Mouse (Mus musculus) splenic B cell, adult 2 months (primary cell): Measurements from ENCODE around the gene CN725425.

Experiments
- DNase-seq: peaks from one replicate; pipeline ENCODE4 v3.0.0-alpha.2; 2011; ENCODE audit warnings: low read depth, low spot score
- H3K27me3 ChIP-seq: 2 replicates; pipeline ENCODE4 v1.6.1; 2012; ENCODE audit warnings: mild to moderate bottlenecking, low read length, moderate library complexity, mixed read lengths; ENCODE audit not compliant: control insufficient read depth, poor library complexity, insufficient read depth, severe bottlenecking
- H3K36me3 ChIP-seq: 2 replicates; pipeline ENCODE4 v1.6.1; 2012; ENCODE audit warnings: mild to moderate bottlenecking, low read length, moderate library complexity, mixed read lengths; ENCODE audit not compliant: control insufficient read depth, poor library complexity, insufficient read depth, severe bottlenecking

CN725425 gene

DNA sequence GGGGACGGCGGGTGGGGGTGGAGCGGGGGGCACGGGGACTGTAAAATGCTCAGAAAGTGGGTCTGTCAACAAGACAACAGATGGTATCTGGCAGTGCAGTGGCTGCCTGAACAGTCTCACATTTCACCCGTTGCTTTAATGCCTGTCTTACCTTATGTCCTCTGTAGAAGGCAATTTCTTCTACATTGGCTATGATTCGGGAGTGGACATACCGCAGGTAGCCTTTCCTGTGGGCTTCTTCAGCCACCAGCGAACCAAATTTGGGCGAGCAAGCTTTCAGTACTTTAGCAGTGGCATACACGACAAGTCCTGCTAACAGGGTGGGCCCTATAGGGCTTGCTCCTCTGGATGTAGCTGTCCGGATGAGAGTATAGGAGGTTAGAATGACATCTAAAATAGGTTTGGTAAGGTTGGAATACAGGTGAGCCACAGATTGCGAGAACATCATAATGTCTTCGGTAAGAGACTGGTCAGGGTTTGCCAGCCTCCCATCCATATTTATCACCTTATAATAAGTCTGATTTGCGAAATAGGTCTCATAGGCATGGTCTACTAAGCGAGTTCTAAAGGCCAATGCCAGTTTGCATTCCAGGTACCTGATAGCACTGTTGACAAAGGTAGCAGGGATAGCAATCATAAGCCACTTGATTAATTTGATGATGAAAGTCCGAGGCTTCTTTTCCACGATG, 8.6 kb upstream of the CN725425 start:
- no peaks in the 10 kb centered on the region for H3K36me3 ChIP-seq
- DNase-seq = no peak
- no peaks in the 10 kb centered on the region for H3K27me3 ChIP-seq

DNA sequence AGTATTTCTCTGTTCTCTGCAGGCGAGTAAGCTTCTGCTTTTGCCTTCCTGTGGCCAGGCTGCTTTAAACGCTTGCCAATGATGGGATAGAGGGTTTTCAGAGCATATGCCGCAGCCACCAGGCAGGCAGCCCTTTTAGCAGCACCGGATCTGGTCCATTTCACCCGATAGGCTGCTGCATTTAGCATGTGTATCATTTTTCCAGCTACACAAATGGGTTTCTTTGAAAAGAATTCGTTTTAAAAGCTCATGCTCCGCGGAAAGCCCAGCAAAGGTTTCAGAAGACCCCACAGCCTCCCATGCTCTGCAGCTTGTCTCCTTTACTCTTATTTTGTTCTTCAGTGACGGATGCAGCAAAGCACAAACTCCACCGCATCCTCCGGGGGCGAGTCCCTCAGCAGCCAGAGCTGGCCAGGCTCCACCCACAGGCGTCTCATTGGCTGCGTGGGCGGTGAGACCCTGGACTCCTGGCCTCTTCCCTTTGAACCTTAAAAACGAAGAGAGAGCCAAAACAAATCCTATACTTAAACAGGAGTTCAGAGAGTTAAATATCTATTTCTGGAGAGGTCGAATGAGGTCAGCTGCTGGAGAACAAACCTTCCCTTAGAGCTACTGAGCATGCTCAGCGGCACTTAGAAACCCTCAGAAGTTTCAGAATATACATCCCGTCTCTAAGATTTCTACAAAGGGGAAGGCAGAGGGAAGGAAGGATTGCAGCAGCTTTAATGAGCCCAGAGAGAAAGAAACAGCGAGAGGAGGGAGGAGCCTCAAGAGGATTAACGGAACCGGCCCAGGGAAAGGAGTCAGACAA, 7.7 kb upstream of the CN725425 start, which contains the start of gene Abcd2:
Abcd2 (minus strand) TSS at position 388 of the 811 bp plus-strand sequence.
- DNase-seq = peak; percentile 2
- H3K36me3 ChIP-seq = no peaks in the 10 kb centered on the region
- H3K27me3 ChIP-seq = no peaks in the 10 kb centered on the region

DNA sequence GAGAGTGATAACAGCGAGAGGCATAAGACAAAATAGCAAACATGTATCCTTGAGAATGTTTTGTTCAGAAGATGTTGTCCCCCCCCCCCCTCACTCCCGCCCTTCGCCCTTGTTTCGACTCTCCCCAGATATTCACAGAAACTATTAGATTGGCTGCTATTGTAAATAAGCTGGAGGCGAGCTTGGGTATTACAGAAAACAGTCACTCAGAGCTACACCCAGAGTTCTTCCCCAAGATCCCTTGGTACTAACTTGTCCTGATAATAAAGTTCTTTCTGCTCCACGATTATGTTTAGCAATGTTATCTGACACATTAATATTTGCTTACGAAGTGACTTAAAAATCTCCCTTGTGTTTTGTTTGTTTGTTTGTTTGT, 7.1 kb upstream of the CN725425 start:
- DNase-seq = no peak
- H3K27me3 ChIP-seq = no peaks in the 10 kb centered on the region
- no peaks in the 10 kb centered on the region for H3K36me3 ChIP-seq

DNA sequence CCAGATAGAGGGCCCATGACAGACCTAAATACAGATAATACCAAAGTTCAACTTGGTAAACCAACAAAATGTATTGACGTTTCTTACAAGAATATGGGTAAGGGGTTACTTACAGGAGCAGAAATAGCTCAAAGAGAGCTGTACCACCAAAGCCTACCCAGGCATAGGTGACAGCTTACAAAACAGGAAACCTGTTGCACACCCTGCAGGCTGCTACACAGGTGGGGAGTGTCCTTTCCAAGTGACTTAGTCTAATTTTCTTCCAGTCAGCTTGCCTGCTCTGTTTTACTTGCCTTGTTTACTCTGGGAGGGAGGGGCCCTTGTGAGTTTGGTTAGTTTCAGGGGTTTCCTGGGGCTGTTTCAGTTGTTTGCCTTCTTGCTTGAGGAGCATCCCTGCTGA, 1.5 kb downstream of the CN725425 start:
- DNase-seq = no peak
- no peaks in the 10 kb centered on the region for H3K27me3 ChIP-seq
- H3K36me3 ChIP-seq = no peaks in the 10 kb centered on the region

DNA sequence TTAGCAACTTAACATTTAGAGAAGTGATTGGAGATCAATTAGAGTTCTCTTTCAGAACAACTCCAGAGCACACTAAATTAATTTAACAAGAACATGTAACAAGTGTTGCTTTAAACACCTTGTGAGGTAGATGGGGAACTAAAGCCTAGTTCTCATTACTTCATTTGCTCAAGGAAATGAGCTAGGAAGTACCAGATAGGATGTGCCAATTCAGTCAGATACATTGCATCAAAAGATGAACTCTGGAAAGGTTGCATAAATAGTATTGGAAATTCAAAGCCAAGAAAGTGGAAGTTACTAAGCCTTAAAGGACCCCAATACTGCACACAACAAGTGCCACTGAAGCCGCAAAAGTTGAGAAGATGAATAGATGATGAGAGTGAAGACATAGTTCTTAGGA, 3.2 kb downstream of the CN725425 start:
- Histone ChIP-seq H3K36me3 (no peaks in the 10 kb centered on the region), H3K27me3 (no peaks in the 10 kb centered on the region)
- no peak for DNase-seq

DNA sequence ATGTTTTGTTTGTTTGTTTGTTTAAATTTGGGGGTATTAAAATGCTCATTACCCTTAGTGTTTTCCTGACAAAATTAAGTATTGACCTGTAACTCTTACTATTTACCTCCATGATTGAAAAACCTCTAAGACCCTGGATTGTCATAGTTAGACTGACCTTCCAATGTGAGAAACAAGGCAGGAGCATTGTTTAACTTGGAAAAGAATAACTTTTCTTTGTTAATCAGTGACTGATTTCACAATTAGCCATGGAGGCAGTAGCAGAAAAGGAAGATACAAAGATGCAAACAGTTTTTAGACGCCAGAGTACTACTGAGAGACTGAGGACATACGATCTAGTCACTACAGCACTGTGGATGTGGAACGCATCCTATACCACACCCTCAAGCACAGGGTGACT, 4.2 kb downstream of the CN725425 start:
- H3K27me3 ChIP-seq = no peaks in the 10 kb centered on the region
- DNase-seq = no peak
- no peaks in the 10 kb centered on the region for H3K36me3 ChIP-seq

DNA sequence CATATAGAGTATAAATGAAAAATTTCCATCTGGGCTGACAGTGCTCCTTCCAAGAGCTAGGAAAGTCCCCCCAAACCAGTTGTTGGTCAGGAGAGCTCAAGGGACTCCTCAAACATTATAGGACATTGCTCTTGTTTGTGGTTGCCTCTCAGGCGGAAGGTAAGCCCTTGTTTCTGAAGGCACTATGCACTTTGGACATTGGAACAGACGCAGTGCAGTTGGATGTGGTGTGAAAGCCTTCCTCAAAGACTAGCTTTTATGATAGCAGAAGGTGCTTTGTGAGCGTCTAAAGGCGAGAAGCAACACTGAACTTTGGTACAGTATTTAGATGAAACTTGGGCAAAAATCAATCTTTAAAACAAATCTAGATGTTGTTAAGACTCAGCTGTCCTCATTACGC, 7.2 kb downstream of the CN725425 start:
- no peaks in the 10 kb centered on the region for H3K27me3 ChIP-seq
- H3K36me3 ChIP-seq = no peaks in the 10 kb centered on the region
- no peak for DNase-seq

DNA sequence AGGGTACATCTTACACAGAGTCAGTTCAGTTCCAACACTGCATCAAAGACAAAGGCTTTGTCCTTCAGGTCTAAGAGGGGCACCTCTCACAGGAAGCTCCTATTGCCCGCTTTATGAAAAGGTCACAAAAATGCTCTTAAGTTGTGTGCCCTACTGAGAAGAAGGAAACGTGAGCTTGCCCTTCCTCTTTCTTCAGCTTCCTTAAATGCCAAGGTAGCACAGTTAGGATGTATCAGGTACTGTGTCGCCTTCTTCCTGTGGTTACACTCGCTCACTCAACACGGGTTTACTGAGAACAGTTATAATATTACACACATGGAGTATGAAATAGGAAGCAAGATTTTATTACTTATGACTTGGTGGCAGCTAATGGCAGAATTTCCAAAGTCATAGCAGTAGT, 38.0 kb downstream of the CN725425 start:
- Histone ChIP-seq H3K36me3 (no peaks in the 10 kb centered on the region), H3K27me3 (no peaks in the 10 kb centered on the region)
- no peak for DNase-seq

DNA sequence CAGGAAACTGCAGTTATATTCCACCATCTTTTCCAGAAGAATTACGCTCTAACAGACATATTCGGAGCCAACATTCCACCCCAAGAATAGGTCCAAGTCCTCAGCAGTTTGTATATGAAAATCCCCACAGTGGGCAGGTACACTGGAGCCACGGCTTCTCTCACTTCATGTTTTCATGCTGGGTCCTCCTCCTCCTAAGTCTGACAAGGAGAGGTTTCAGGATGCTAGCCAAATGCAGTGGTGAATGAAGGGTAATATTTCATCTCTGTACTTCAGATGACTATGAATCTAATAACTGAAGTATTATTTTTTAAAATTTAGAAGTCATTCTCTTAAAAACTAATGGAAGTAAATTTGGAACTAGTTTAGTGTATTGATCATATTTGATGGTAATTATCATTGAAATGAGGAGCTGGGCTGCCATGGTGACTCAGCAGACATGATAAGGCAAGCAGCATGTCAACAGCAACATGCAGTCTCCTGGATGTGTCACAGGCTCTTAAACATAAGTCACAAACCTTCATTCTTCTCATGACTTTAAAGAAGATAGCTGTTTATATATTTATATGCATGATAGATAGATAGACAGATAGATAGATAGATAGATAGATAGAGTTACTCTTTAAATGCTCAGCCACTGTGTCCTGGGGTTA, 41.5 kb downstream of the CN725425 start:
- no peaks in the 10 kb centered on the region for H3K36me3 ChIP-seq
- H3K27me3 ChIP-seq = no peaks in the 10 kb centered on the region
- no peak for DNase-seq

DNA sequence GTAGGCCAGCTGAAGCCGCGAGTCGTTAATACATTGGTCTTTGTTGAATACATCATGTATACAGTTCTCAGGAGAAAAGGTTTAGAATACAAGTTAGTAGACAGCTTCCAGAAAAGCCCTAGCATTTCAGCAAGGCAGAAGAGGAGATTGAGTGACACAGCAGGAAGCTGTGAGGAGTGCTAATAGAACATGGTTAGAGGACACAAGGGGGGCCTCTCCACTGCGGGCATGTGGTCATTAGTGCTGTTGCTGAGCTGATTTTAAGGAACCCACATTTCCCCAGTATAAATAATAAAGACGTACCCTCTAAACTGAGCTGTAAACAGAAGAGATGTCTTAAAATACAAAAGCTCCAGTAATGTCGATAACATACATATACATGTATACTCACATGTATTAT, 51.5 kb downstream of the CN725425 start:
- H3K36me3 ChIP-seq = no peaks in the 10 kb centered on the region

DNA sequence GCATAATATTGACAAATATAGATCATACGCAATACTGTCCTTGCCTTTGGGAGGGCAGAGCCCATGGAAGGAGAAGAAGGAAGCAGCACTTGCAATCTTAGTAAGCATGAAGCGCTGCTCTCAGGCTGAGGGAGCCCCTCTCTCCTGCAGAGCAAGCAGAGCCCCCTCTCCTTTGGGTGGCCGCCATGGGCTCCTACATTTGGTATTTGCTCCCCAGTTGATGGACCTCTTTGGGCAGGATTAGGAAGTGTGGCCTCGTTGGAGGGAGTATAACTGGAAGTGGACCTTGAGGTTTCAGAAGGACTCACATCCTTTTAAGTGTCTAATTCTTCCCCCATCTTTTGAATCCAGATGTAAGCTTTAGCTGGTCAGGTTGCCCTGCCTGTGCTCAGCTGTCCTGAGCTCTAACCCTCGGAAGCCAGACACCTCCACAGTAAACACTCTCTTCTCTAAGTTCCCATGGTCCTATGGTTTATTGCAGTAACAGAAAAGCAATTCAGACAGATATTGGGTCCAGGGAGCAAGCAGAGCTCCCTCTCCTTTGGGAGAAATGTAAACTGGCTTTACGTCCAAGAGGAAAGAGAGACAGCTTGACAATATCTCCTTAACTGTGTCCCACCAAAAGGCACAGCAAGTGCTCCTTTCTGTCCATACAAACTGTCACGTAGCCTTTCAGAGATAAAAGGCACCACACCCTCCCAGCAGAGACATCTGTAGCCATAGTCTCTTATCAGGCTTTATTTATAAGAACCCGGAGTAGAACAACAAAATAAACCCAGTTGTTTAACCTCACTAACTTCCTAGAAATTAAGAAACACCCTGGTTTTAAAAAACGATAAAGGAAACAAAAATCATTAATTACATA, 52.5 kb downstream of the CN725425 start:
- no peaks in the 10 kb centered on the region for H3K27me3 ChIP-seq
- DNase-seq = no peak
- H3K36me3 ChIP-seq = no peaks in the 10 kb centered on the region

More for the DNA sequence above, 51.5 kb downstream of the CN725425 start:
- no peaks in the 10 kb centered on the region for H3K27me3 ChIP-seq
- no peak for DNase-seq

DNA sequence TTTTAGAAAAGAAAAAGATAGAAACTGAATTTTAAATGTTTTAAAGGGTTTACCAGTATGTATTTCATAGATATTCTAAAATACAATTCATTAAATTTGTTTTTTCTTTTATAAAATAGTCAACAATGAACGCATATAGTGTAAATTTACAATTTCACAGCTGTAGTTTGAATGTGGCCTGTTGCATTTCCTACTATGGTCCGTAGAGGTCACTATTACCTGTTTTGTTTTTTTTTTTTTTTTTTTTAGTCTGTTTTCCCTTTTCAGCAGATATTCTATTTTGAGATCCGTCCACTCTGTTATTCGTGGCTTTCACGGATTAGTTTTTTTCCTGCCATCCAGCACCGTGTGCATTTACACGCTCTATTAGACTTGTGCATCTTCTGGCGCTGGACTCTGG, 53.7 kb downstream of the CN725425 start:
- Histone ChIP-seq H3K27me3 (no peaks in the 10 kb centered on the region), H3K36me3 (no peaks in the 10 kb centered on the region)
- no peak for DNase-seq

DNA sequence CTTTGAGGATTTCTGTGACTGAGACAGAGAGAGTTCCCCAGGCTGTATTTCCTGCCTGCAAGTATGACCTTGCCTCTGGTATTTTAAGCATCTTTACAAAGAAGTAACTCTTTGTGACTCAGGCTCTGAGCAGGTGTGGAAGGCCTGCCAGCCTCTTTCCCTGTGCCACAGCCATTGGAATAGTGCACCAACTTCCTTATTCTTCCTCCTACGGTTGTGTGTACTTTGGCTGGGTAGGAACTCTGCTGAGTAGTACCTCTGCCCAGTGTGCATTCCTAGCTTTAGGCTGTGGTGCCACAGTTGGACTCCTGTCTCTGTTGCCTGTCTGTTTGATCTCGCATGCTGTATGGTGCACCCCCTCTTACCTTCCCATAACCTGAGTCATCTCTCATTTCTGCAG, 56.0 kb downstream of the CN725425 start:
- H3K27me3 ChIP-seq = no peaks in the 10 kb centered on the region

DNA sequence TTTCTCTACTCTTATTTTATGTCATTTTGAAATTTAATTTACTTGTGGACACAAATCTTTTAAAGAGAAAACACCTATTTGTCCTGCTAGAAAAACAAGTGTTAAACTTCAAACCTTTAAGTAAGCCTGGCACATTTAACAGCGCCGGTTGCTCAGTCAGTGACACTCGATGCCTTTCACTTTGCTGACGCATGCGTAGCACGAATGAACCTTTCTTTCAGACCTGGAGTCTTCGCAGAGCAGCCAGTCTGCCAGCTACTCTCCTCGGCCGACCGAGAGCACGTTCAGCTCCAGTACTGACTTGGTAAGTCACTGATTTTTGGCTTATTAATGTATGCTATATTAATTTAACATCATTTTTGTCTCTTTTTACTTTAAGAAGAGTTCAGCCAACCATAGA, 57.8 kb downstream of the CN725425 start:
- Histone ChIP-seq H3K36me3 (no peaks in the 10 kb centered on the region), H3K27me3 (no peaks in the 10 kb centered on the region)
- no peak for DNase-seq

More for the DNA sequence above, 56.0 kb downstream of the CN725425 start:
- no peak for DNase-seq
- no peaks in the 10 kb centered on the region for H3K36me3 ChIP-seq
